Mouse (Mus musculus): ENCODE data around the gene Henmt1. TPM values are rescaled to one million over a fixed set of nuclear protein-coding genes. Genes with fewer than 3 reads are reported as not detected.

The Henmt1 gene
- polyA plus RNA-seq, 1 experiment, result 1.5 TPM

DNA sequence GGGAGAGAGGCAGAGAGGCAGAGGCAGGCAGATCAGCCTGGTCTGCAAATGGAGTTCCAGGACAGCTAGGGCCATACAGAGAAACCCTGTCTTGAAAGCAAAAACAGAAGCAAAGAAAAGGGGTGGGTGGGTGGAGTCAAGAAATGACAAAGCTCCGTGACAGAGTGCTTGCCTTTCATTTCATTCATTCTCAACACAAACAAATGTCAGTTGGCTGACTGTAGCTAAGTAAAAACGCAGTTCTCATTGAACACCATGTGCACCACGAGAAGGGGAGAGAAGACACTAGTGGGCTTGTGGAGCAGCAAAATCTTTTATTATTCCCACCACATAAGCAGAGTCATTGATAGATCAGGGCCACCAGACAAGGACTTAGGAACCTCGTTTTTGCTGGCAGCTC lies 22.8 kb upstream of the Henmt1 start:
- Histone ChIP-seq H3K27ac (ENCODE audit: control insufficient read depth, insufficient read depth, low read length) (no peak overlapping the region), H3K36me3 (ENCODE audit: control insufficient read depth, insufficient read depth, low read length) (no peaks in the 10 kb centered on the region), H3K4me1 (replicated peaks; ENCODE audit: control insufficient read depth, insufficient read depth, low read length) (no peaks in the 10 kb centered on the region), H3K4me3 (ENCODE audit: control insufficient read depth, insufficient read depth, low read length) (no peak overlapping the region), H3K27me3 (ENCODE audit: control insufficient read depth, insufficient read depth, low read length) (no peaks in the 10 kb centered on the region)
- 50% methylated on average over 4 of the region's 4 CpGs for WGBS
- no peak for DNase-seq
- TF ChIP-seq CTCF (IDR thresholded peaks at IDR 0.05; ENCODE audit: borderline replicate concordance, control insufficient read depth, extremely low read depth, insufficient read depth, low read length, poor library complexity) (no peak), POLR2A (IDR thresholded peaks at IDR 0.05; ENCODE audit: control insufficient read depth, extremely low read depth, insufficient read depth, low read length, poor library complexity) (no peak)

DNA sequence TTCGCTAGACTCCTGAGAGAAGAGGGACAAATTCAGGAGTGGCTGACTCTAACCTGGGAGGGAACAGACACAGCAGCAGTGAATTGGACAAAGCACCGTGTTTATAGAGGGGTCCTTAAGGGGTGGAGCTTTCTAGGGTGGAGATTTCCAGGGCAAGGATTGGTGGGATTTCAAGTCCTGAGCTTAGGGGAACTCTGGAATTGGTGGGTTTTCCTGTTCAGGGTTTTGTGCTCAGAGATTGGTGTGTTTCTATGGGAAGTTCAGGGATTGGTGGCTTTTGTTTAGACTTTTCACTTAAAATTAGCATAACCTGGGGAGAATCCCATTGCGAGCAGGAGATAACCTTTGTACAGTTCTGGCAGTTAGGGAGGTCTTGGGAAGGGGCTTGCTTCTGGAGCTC lies 21.7 kb upstream of the Henmt1 start:
- 91% methylated on average over 3 of the region's 3 CpGs for WGBS
- Histone ChIP-seq H3K27ac (ENCODE audit: control insufficient read depth, insufficient read depth, low read length) (no peak overlapping the region), H3K27me3 (ENCODE audit: control insufficient read depth, insufficient read depth, low read length) (no peaks in the 10 kb centered on the region), H3K36me3 (ENCODE audit: control insufficient read depth, insufficient read depth, low read length) (no peaks in the 10 kb centered on the region), H3K4me3 (ENCODE audit: control insufficient read depth, insufficient read depth, low read length) (no peak overlapping the region), H3K4me1 (replicated peaks; ENCODE audit: control insufficient read depth, insufficient read depth, low read length) (no peaks in the 10 kb centered on the region)
- no peak for DNase-seq
- TF ChIP-seq CTCF (IDR thresholded peaks at IDR 0.05; ENCODE audit: borderline replicate concordance, control insufficient read depth, extremely low read depth, insufficient read depth, low read length, poor library complexity) (no peak), POLR2A (IDR thresholded peaks at IDR 0.05; ENCODE audit: control insufficient read depth, extremely low read depth, insufficient read depth, low read length, poor library complexity) (no peak)

DNA sequence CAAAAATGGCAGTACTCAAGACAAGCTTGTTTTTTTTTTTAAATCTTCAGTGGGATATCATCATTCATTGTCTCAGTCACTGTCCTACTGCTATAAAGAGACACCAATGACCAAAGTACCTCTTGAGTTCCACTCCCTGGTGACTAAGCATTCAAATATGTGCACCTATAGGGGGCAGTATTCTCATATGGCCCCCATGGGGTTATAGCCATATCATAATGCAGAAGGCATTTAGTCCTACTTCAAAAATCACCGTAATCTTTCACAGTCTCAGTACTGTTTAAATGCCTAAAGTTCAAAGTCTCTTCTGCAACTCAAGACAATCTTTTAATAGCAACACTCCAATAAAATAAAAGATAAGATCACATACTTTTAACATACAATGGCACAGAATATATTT lies 20.8 kb upstream of the Henmt1 start:
- no peaks in the 10 kb centered on the region for H3K36me3 ChIP-seq (ENCODE audit: control insufficient read depth, insufficient read depth, low read length)
- H3K27me3 ChIP-seq (ENCODE audit: control insufficient read depth, insufficient read depth, low read length), result no peaks in the 10 kb centered on the region
- no peak overlapping the region for H3K27ac ChIP-seq (ENCODE audit: control insufficient read depth, insufficient read depth, low read length)
- H3K4me3 ChIP-seq (ENCODE audit: control insufficient read depth, insufficient read depth, low read length), result no peak overlapping the region
- WGBS, result 100% methylated on average over 1 of the region's 1 CpGs
- no peak for DNase-seq
- no peak for TF ChIP-seq POLR2A (IDR thresholded peaks at IDR 0.05; ENCODE audit: control insufficient read depth, extremely low read depth, insufficient read depth, low read length, poor library complexity)
- TF ChIP-seq CTCF (IDR thresholded peaks at IDR 0.05; ENCODE audit: borderline replicate concordance, control insufficient read depth, extremely low read depth, insufficient read depth, low read length, poor library complexity), result no peak
- no peaks in the 10 kb centered on the region for H3K4me1 ChIP-seq (replicated peaks; ENCODE audit: control insufficient read depth, insufficient read depth, low read length)

DNA sequence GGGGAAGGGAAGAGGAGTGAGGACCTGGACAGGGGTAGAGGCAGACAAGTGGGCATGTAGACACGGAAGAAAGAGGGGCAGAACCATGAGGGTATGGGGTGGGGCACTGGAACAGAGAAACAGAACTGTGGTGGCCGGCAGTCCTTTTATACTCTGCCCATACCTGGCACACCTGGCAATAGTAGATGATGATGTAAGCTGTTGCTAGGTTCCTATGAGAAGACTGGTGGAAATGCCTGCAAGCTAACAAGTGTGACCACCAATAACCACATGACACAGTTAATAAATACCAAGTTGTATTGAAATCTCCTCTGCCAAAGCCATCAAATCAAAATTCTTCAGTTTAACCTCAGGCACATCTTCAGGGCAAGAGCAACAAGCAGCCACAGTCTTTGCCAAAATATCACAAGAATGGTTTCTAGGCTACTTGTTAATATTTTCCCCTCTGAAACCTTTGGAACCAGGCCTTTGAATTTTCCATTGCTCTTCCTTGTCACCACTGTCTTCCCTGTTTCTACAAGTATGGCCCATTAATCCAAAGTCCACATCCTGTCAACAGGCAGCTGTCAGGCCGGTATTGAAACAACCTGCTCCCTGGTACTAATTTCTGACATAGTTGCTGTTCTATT lies 19.1 kb upstream of the Henmt1 start:
- no peak overlapping the region for H3K4me3 ChIP-seq (ENCODE audit: control insufficient read depth, insufficient read depth, low read length)
- no peak for DNase-seq
- no peak overlapping the region for H3K27ac ChIP-seq (ENCODE audit: control insufficient read depth, insufficient read depth, low read length)
- no peaks in the 10 kb centered on the region for H3K4me1 ChIP-seq (replicated peaks; ENCODE audit: control insufficient read depth, insufficient read depth, low read length)
- no peaks in the 10 kb centered on the region for H3K27me3 ChIP-seq (ENCODE audit: control insufficient read depth, insufficient read depth, low read length)
- H3K36me3 ChIP-seq (ENCODE audit: control insufficient read depth, insufficient read depth, low read length), result no peaks in the 10 kb centered on the region
- WGBS, result 97% methylated on average over 3 of the region's 3 CpGs
- TF ChIP-seq POLR2A (IDR thresholded peaks at IDR 0.05; ENCODE audit: control insufficient read depth, extremely low read depth, insufficient read depth, low read length, poor library complexity) (no peak), CTCF (IDR thresholded peaks at IDR 0.05; ENCODE audit: borderline replicate concordance, control insufficient read depth, extremely low read depth, insufficient read depth, low read length, poor library complexity) (no peak)

DNA sequence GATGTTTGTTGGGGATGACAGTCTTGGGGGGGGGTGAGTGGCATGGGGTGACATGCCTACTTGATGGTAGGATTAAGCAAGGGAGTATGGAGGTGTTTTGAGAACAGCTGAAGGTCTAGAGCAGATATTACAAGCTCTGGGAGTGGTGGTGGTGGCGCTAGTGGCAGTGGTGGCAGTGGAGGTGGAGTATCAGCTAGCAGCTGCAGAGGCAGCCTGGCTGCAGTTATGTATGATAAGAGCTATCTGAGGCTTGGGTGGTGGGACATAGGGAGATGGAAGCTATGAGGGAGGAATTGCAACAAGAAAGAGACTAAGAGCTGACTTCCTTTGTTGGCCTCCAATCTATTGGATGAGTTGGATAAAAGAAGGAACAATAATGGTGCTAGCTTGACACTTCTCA lies 17.9 kb upstream of the Henmt1 start:
- DNase-seq, result no peak
- no peak overlapping the region for H3K27ac ChIP-seq (ENCODE audit: control insufficient read depth, insufficient read depth, low read length)
- H3K36me3 ChIP-seq (ENCODE audit: control insufficient read depth, insufficient read depth, low read length), result no peaks in the 10 kb centered on the region
- WGBS, result 97% methylated on average over 1 of the region's 1 CpGs
- no peaks in the 10 kb centered on the region for H3K4me1 ChIP-seq (replicated peaks; ENCODE audit: control insufficient read depth, insufficient read depth, low read length)
- TF ChIP-seq POLR2A (IDR thresholded peaks at IDR 0.05; ENCODE audit: control insufficient read depth, extremely low read depth, insufficient read depth, low read length, poor library complexity) (no peak), CTCF (IDR thresholded peaks at IDR 0.05; ENCODE audit: borderline replicate concordance, control insufficient read depth, extremely low read depth, insufficient read depth, low read length, poor library complexity) (no peak)
- no peak overlapping the region for H3K4me3 ChIP-seq (ENCODE audit: control insufficient read depth, insufficient read depth, low read length)
- no peaks in the 10 kb centered on the region for H3K27me3 ChIP-seq (ENCODE audit: control insufficient read depth, insufficient read depth, low read length)

DNA sequence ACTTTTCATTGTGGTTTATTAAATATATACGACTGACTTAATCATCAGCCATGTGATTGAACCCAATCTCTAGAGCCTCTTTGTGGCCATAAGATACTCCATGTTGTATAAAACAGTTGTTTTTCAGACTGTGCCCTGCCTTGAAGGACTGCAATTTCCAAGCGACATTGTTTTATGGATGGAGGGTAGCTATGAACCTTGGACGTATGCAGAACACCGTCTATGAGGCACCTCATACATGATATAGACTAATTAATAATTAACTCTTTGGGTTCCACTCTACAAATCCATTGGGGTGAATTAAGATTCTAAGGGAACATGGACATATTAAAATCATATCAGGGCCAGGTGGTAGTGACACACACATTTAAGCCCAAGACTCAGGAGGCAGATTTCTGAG lies 14.0 kb upstream of the Henmt1 start:
- Histone ChIP-seq H3K4me3 (ENCODE audit: control insufficient read depth, insufficient read depth, low read length) (no peak overlapping the region), H3K36me3 (ENCODE audit: control insufficient read depth, insufficient read depth, low read length) (no peaks in the 10 kb centered on the region), H3K27me3 (ENCODE audit: control insufficient read depth, insufficient read depth, low read length) (no peaks in the 10 kb centered on the region), H3K4me1 (replicated peaks; ENCODE audit: control insufficient read depth, insufficient read depth, low read length) (no peaks in the 10 kb centered on the region), H3K27ac (ENCODE audit: control insufficient read depth, insufficient read depth, low read length) (no peak overlapping the region)
- TF ChIP-seq POLR2A (IDR thresholded peaks at IDR 0.05; ENCODE audit: control insufficient read depth, extremely low read depth, insufficient read depth, low read length, poor library complexity) (no peak), CTCF (IDR thresholded peaks at IDR 0.05; ENCODE audit: borderline replicate concordance, control insufficient read depth, extremely low read depth, insufficient read depth, low read length, poor library complexity) (no peak)
- no peak for DNase-seq
- WGBS, result 97% methylated on average over 4 of the region's 4 CpGs

DNA sequence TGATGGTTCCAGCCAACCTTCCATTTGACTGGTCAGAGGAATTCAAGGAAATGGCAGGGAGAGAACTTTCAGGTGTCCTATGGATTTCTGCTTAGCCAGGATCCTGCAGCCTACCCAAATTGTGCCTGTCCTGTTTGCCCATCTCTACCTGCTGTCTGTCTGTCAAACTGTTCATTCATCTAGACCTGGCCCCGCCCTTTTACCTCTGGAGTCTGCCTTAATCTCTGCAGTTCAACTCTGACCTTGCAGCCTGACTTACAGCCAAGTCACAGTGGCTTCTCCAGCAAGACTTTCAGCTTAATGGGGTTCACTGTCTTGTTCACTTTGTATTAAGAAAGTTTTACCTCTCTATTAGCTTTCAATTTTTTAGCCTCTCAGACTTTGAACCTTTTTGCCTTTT lies 13.4 kb upstream of the Henmt1 start:
- Histone ChIP-seq H3K36me3 (ENCODE audit: control insufficient read depth, insufficient read depth, low read length) (no peaks in the 10 kb centered on the region), H3K4me3 (ENCODE audit: control insufficient read depth, insufficient read depth, low read length) (no peak overlapping the region), H3K27ac (ENCODE audit: control insufficient read depth, insufficient read depth, low read length) (no peak overlapping the region), H3K4me1 (replicated peaks; ENCODE audit: control insufficient read depth, insufficient read depth, low read length) (no peaks in the 10 kb centered on the region), H3K27me3 (ENCODE audit: control insufficient read depth, insufficient read depth, low read length) (no peaks in the 10 kb centered on the region)
- WGBS, result 96% methylated on average over 1 of the region's 1 CpGs
- TF ChIP-seq POLR2A (IDR thresholded peaks at IDR 0.05; ENCODE audit: control insufficient read depth, extremely low read depth, insufficient read depth, low read length, poor library complexity) (no peak), CTCF (IDR thresholded peaks at IDR 0.05; ENCODE audit: borderline replicate concordance, control insufficient read depth, extremely low read depth, insufficient read depth, low read length, poor library complexity) (no peak)
- DNase-seq, result no peak
